8 mouse cellular contexts compared by ENCODE assay signal in genomic region chr11:101813259-101813658, GRCm38 (mm10). TPM values are rescaled to one million over a fixed set of nuclear protein-coding genes. Genes with fewer than 3 reads are reported as not detected.
DNase-seq lines count a peak whose midpoint lies in the region; ATAC-seq and TF ChIP-seq lines count a peak whose summit lies in the region.

No protein-coding gene starts in this region.

- peaks cover 49% of the 10 kb centered on the region for H3K27me3 ChIP-seq in liver, embryonic 12.5 days (replicated peaks)
- H3K27me3 ChIP-seq in cerebellum, adult 2 months (ENCODE audit: control insufficient read depth, insufficient read depth, low read length): no peaks in the 10 kb centered on the region
- H3K27me3 ChIP-seq in liver, embryonic 13.5 days: peaks cover 37% of the 10 kb centered on the region

- 0 out of 2 replicates have a peak, but pooled peaks cover 9% of the 10 kb centered on the region for H3K4me1 ChIP-seq in liver, embryonic 12.5 days
- peaks cover 7% of the 10 kb centered on the region; the same call in 1 of the 2 replicates for H3K4me1 ChIP-seq in cerebellum, adult 2 months (ENCODE audit: control insufficient read depth, insufficient read depth, low read length)
- no peaks in the 10 kb centered on the region for H3K4me1 ChIP-seq in liver, embryonic 13.5 days (replicated peaks)

- peak; percentile 99 for TF ChIP-seq CTCF in cerebellum, adult 2 months (IDR thresholded peaks at IDR 0.05; ENCODE audit: borderline replicate concordance, insufficient read depth, low read depth, low read length)
- no peak; the same call in 1 of the 2 replicates for TF ChIP-seq CTCF in gastrocnemius, adult 2 months (IDR thresholded peaks at IDR 0.05)

- intact Hi-C loops in gastrocnemius, adult 2 months (cut with DNase I): loop anchor here (1.0 to 10.0 kb wide), 3 partner anchors 92 to 162 kb away; no protein-coding TSS in a partner anchor

- no peak overlapping the region for H3K4me3 ChIP-seq in liver, embryonic 12.5 days
- no peak overlapping the region for H3K4me3 ChIP-seq in cerebellum, adult 2 months (replicated peaks; ENCODE audit: insufficient read depth, low read depth, low read length)
- no peak overlapping the region for H3K4me3 ChIP-seq in gastrocnemius, adult 2 months
- no peak overlapping the region for H3K4me3 ChIP-seq in liver, embryonic 13.5 days (replicated peaks)

- no peak for ATAC-seq in liver, embryonic 12.5 days
- no peak for ATAC-seq in liver, embryonic 13.5 days (ENCODE audit: low read depth)

- DNase-seq in liver: peak; percentile 74
- peak; percentile 70 to 84 for DNase-seq in cerebellum, adult 2 months
- peak; percentile 81 for DNase-seq in gastrocnemius, adult 2 months
- peak; percentile 82 for DNase-seq in kidney, postnatal 14 days
- peak; percentile 49 for DNase-seq in liver, embryonic 13.5 days
- peak; percentile 73 for DNase-seq in ovary, postnatal 36 days (ENCODE audit: low spot score)
- DNase-seq in thymus, postnatal 25 days: peak; percentile 72

- H3K36me3 ChIP-seq in liver, embryonic 12.5 days: no peaks in the 10 kb centered on the region
- H3K36me3 ChIP-seq in liver, embryonic 13.5 days: no peaks in the 10 kb centered on the region

- 2% methylated on average over 7 of the region's 7 CpGs for WGBS in liver, embryonic 12.5 days (ENCODE audit: insufficient replicate concordance)
- WGBS in cerebellum, adult 2 months: 3% methylated on average over 7 of the region's 7 CpGs
- under 1% methylated on average over 7 of the region's 7 CpGs for WGBS in liver, embryonic 13.5 days (ENCODE audit: insufficient replicate concordance)

- H3K9me3 ChIP-seq in liver, embryonic 12.5 days (replicated peaks): no peaks in the 10 kb centered on the region
- no peaks in the 10 kb centered on the region for H3K9me3 ChIP-seq in liver, embryonic 13.5 days (replicated peaks)

- H3K9ac ChIP-seq in liver, embryonic 12.5 days: no peak overlapping the region
- H3K9ac ChIP-seq in liver, embryonic 13.5 days: no peak overlapping the region

- no peak overlapping the region for H3K27ac ChIP-seq in liver, embryonic 12.5 days
- no peak overlapping the region for H3K27ac ChIP-seq in cerebellum, adult 2 months (ENCODE audit: insufficient read depth, low read length)
- H3K27ac ChIP-seq in gastrocnemius, adult 2 months: no peak overlapping the region
- no peak overlapping the region for H3K27ac ChIP-seq in liver, embryonic 13.5 days

- no peak for TF ChIP-seq POLR2A in cerebellum, adult 2 months (IDR thresholded peaks at IDR 0.05; ENCODE audit: borderline replicate concordance, insufficient read depth, low read length)

- no peak overlapping the region for H3K4me2 ChIP-seq in liver, embryonic 12.5 days
- H3K4me2 ChIP-seq in liver, embryonic 13.5 days: no peak overlapping the region

RNA-seq across cellular contexts. Expression of gene Etv4, which starts 28.1 kb away (rescaled TPM):
- 1.4 and 2.0 TPM in 2 replicates for polyA plus RNA-seq in liver, embryonic 12.5 days (2016; fragmentation: Nextera tagmentation; extraction: Ambion mirVana)
- polyA plus RNA-seq in cerebellum, adult 2 months (2012; rRNA removed): 26.9 and 27.0 TPM in 2 replicates
- total RNA-seq in gastrocnemius, adult 2 months (2021): 1 to 10 TPM; 2.7 to 3.1 TPM
- polyA plus RNA-seq in liver, embryonic 13.5 days (2015; fragmentation: Nextera tagmentation; extraction: Ambion mirVana): 0.40 and 0.50 TPM in 2 replicates
